Mouse (Mus musculus): ENCODE results near the gene Rai1. TPM values are rescaled to one million over a fixed set of nuclear protein-coding genes. Genes with fewer than 3 reads are reported as not detected.

The Rai1 gene
- total and polyA plus RNA-seq, 3 experiments, result 6.6 to 22.6 (median 15.4) TPM

DNA sequence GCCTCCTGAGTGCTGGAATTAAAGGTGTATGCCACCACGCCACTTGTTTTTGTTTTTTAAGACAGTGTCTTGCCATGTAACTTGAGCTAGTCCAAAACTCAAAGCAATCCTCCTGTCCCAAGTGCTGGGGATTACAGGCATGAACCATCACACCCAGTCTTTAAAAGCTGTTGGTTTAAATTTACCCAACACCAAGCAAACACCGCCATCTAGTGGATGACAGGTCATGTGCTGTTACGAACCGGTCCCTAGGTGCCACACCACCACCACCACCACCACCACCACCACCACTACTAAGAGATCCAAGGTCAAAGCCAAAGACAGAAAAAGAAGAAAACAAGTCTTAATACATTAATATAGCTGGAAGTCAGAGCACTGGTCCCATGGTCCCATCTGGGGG, 28.0 kb upstream of the Rai1 start (continued):
- TF ChIP-seq MXI1 (IDR thresholded peaks at IDR 0.05; ENCODE audit: low read depth, low read length) (no peak), JUN (IDR thresholded peaks at IDR 0.05; ENCODE audit: insufficient read depth, low read depth, low read length) (no peak), ZKSCAN1 (IDR thresholded peaks at IDR 0.05; ENCODE audit: borderline replicate concordance, low read depth, low read length) (no peak), EP300 (IDR thresholded peaks at IDR 0.05; ENCODE audit: low read length) (no peak), RAD21 (IDR thresholded peaks at IDR 0.05; ENCODE audit: low read depth, low read length) (peak; percentile 92), RCOR1 (conservative IDR thresholded peaks at IDR 0.05; ENCODE audit: low read depth, low read length) (no peak), ZNF384 (IDR thresholded peaks at IDR 0.05; ENCODE audit: low read depth, low read length) (no peak), IRF4 (IDR thresholded peaks at IDR 0.05; ENCODE audit: low read depth, low read length) (no peak), ELF1 (IDR thresholded peaks at IDR 0.05; ENCODE audit: low read depth, low read length) (no peak), MYC (IDR thresholded peaks at IDR 0.05; ENCODE audit: low read depth, low read length) (peak; percentile 55; the same call in 1 of the 2 replicates), NELFE (IDR thresholded peaks at IDR 0.05; ENCODE audit: low read depth, low read length) (peak; percentile 6; the same call in 1 of the 2 replicates), ZMIZ1 (IDR thresholded peaks at IDR 0.05; ENCODE audit: low read depth, low read length) (no peak)

DNA sequence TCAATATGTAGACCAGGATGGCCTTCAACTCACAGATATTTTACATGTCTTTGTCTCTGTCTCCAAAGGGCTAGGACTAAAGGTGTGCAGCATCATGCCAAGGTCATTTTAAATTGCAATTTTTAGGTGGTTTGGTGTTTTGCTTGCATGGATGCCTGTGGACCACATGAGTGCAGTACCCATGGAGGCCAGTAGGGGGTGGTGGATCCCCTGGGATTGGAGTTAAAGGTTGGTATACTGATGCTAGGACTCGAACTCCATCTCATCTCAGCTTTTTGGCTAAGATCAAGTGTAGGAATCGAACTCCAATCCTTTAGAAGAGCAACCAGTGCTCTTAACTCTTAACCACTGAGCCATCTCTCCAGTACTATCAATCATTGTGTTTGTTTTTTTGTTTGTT, 20.2 kb upstream of the Rai1 start:
- dilution Hi-C loops (cut with MboI; ENCODE audit: extremely low pct_ligation_motif_present, extremely low pct_unique_long_range_greater_than_20kb, low sequenced_read_pairs), result no loop called here
- Histone ChIP-seq H3K9ac (ENCODE audit: insufficient read depth, low read depth) (no peak overlapping the region), H3K4me3 (replicated peaks in 1 of 3; ENCODE audit: low read depth in 2 of 3, low read length in 2 of 3, poor library complexity in 1 of 3) (no peak overlapping the region), H3K79me2 (replicated peaks; ENCODE audit: control insufficient read depth, extremely low read depth, insufficient read depth, poor library complexity, severe bottlenecking) (no peaks in the 10 kb centered on the region), H3K4me1 (ENCODE audit: control insufficient read depth in 1 of 2, insufficient read depth in 2 of 2) (peaks cover 3 to 10% of the 10 kb centered on the region in 2 experiments; a peak in 2 of 4 replicates), H3K36me3 (replicated peaks in 1 of 2; ENCODE audit: control insufficient read depth in 1 of 2, insufficient read depth in 1 of 2, low read length in 1 of 2) (no peaks in the 10 kb centered on the region), H3K4me2 (ENCODE audit: insufficient read depth, low read depth, poor library complexity, severe bottlenecking) (no peak overlapping the region), H3K27me3 (replicated peaks) (no peaks in the 10 kb centered on the region), H3K9me3 (replicated peaks; ENCODE audit: low read length) (peaks cover 2% of the 10 kb centered on the region), H3K27ac (ENCODE audit: insufficient read depth, low read depth) (no peak overlapping the region)
- peak; percentile 73 for DNase-seq (ENCODE audit: extremely low read depth)
- in situ Hi-C loops (cut with MboI; ENCODE audit: low pct_ligation_motif_present, low pct_unique_long_range_greater_than_20kb, low sequenced_read_pairs), result loop anchor here (25.0 kb wide), 1 partner anchor 328 kb away; the partner anchor contains the start of genes Atpaf2 and Gid4
- TF ChIP-seq ETS1 (conservative IDR thresholded peaks at IDR 0.05; ENCODE audit: low read depth, low read length), result no peak
- no peak for TF ChIP-seq SIN3A (IDR thresholded peaks at IDR 0.05; ENCODE audit: low read length)
- TF ChIP-seq KAT2A (IDR thresholded peaks at IDR 0.05; ENCODE audit: insufficient replicate concordance, low read length), result no peak
- no peak for TF ChIP-seq ZNF384 (IDR thresholded peaks at IDR 0.05; ENCODE audit: low read depth, low read length)
- TF ChIP-seq ZMIZ1 (IDR thresholded peaks at IDR 0.05; ENCODE audit: low read depth, low read length), result no peak
- TF ChIP-seq ZKSCAN1 (IDR thresholded peaks at IDR 0.05; ENCODE audit: borderline replicate concordance, low read depth, low read length), result no peak
- peak; percentile 38; the same call in 1 of the 2 replicates for TF ChIP-seq MYC (IDR thresholded peaks at IDR 0.05; ENCODE audit: low read depth, low read length)
- no peak for TF ChIP-seq E2F4 (IDR thresholded peaks at IDR 0.05; ENCODE audit: insufficient replicate concordance, low read depth, low read length)
- no peak for TF ChIP-seq CHD1 (IDR thresholded peaks at IDR 0.05; ENCODE audit: low read depth, low read length)
- TF ChIP-seq BHLHE40 (IDR thresholded peaks at IDR 0.05; ENCODE audit: low read depth, low read length), result no peak
- TF ChIP-seq JUN (IDR thresholded peaks at IDR 0.05; ENCODE audit: insufficient read depth, low read depth, low read length), result no peak
- TF ChIP-seq RCOR1 (conservative IDR thresholded peaks at IDR 0.05; ENCODE audit: low read depth, low read length), result no peak
- TF ChIP-seq POLR2A (IDR thresholded peaks at IDR 0.05; ENCODE audit: low read depth, low read length), result no peak
- TF ChIP-seq NRF1 (IDR thresholded peaks at IDR 0.05; ENCODE audit: low read depth, low read length), result no peak
- TF ChIP-seq USF2 (conservative IDR thresholded peaks at IDR 0.05; ENCODE audit: low read depth, low read length), result no peak
- TF ChIP-seq TBP (conservative IDR thresholded peaks at IDR 0.05; ENCODE audit: low read depth, low read length), result no peak
- TF ChIP-seq MAX (IDR thresholded peaks at IDR 0.05; ENCODE audit: low read length), result 0 out of 2 replicates have a peak, but pooled peaks have one; percentile 15
- TF ChIP-seq MAZ (IDR thresholded peaks at IDR 0.05; ENCODE audit: low read depth, low read length), result no peak
- no peak for TF ChIP-seq USF1 (IDR thresholded peaks at IDR 0.05; ENCODE audit: low read depth, low read length)
- no peak for TF ChIP-seq CHD2 (IDR thresholded peaks at IDR 0.05; ENCODE audit: low read length)
- TF ChIP-seq JUND (conservative IDR thresholded peaks at IDR 0.05; ENCODE audit: low read depth, low read length), result no peak
- TF ChIP-seq CTCF (conservative IDR thresholded peaks at IDR 0.05 in 1 of 2, IDR thresholded peaks at IDR 0.05 in 1 of 2; ENCODE audit: low read depth in 2 of 2, low read length in 2 of 2), result peak; percentile 92 to 99
- no peak for TF ChIP-seq MAFK (IDR thresholded peaks at IDR 0.05; ENCODE audit: insufficient replicate concordance, low read length)
- no peak for TF ChIP-seq GABPA (IDR thresholded peaks at IDR 0.05; ENCODE audit: insufficient replicate concordance, low read depth, low read length)
- TF ChIP-seq RAD21 (IDR thresholded peaks at IDR 0.05; ENCODE audit: low read depth, low read length), result peak; percentile 94
- no peak for TF ChIP-seq TCF12 (IDR thresholded peaks at IDR 0.05; ENCODE audit: low read depth, low read length)
- no peak for TF ChIP-seq MEF2A (IDR thresholded peaks at IDR 0.05; ENCODE audit: borderline replicate concordance, low read depth, low read length)
- no peak for TF ChIP-seq EP300 (IDR thresholded peaks at IDR 0.05; ENCODE audit: low read length)
- no peak for TF ChIP-seq ELF1 (IDR thresholded peaks at IDR 0.05; ENCODE audit: low read depth, low read length)
- TF ChIP-seq UBTF (IDR thresholded peaks at IDR 0.05; ENCODE audit: low read depth, low read length), result no peak
- TF ChIP-seq ZC3H11A (IDR thresholded peaks at IDR 0.05; ENCODE audit: low read depth, low read length), result peak; percentile 19; the same call in 1 of the 2 replicates
- TF ChIP-seq IRF4 (IDR thresholded peaks at IDR 0.05; ENCODE audit: low read depth, low read length), result no peak
- TF ChIP-seq PAX5 (IDR thresholded peaks at IDR 0.05; ENCODE audit: low read length), result no peak
- peak; percentile 81 for TF ChIP-seq SMC3 (IDR thresholded peaks at IDR 0.05; ENCODE audit: low read depth, low read length)

All from CH12.LX (cell line).